Mouse (Mus musculus) ES-E14 (cell line): Measurements from ENCODE around the gene Them7. TPM values are rescaled to one million over a fixed set of nuclear protein-coding genes. Genes with fewer than 3 reads are reported as not detected.

Experiments
- DNase-seq: peaks from one replicate; pipeline ENCODE4 v3.0.0-alpha.2; 2013; ENCODE audit warnings: low read depth, low spot score
- H3K27ac ChIP-seq: 2 replicates; pipeline ENCODE4 v1.5.1; 2012; ENCODE audit warnings: low read depth, mild to moderate bottlenecking, low read length, moderate library complexity, mixed read lengths; ENCODE audit not compliant: poor library complexity, insufficient read depth, severe bottlenecking
- H3K36me3 ChIP-seq: 2 replicates; pipeline ENCODE4 v1.6.1; 2012; ENCODE audit warnings: mild to moderate bottlenecking, low read length, moderate library complexity, mixed read lengths; ENCODE audit not compliant: control insufficient read depth, poor library complexity, insufficient read depth, severe bottlenecking
- H3K4me1 ChIP-seq, 2 experiments: fragments of 150-350 bp in 1 of 2; sonication (generic) in 1 of 2; 2 replicates each; pipeline ENCODE4 v1.6.1; 2012; ENCODE audit warnings: low read length in 2 of 2, mild to moderate bottlenecking in 1 of 2, mixed read lengths in 1 of 2; ENCODE audit not compliant: control insufficient read depth in 2 of 2, insufficient read depth in 2 of 2, poor library complexity in 1 of 2
- H3K4me3 ChIP-seq, 2 experiments: fragments of 150-350 bp in 1 of 2; sonication (generic) in 1 of 2; 2 replicates each; pipeline ENCODE4 v1.5.1; 2012; ENCODE audit warnings: low read length in 2 of 2, low read depth in 1 of 2, mild to moderate bottlenecking in 1 of 2, mixed read lengths in 1 of 2; ENCODE audit not compliant: insufficient read depth in 1 of 2, poor library complexity in 1 of 2, severe bottlenecking in 1 of 2
- H3K9ac ChIP-seq: 2 replicates; pipeline ENCODE4 v1.6.1; 2012; ENCODE audit warnings: low read depth, mild to moderate bottlenecking, low read length, mixed read lengths; ENCODE audit not compliant: poor library complexity, insufficient read depth, severe bottlenecking
- H3K9me3 ChIP-seq: fragments of 150-350 bp; sonication (generic); 2 replicates; pipeline ENCODE4 v1.6.1; 2012; ENCODE audit warnings: low read depth, mild to moderate bottlenecking, low read length; ENCODE audit not compliant: control insufficient read depth, insufficient read depth
- CHD2 ChIP-seq: IDR thresholded peaks from 2 replicates; pipeline ENCODE4 v1.6.1; 2014; ENCODE audit warnings: mild to moderate bottlenecking, low read depth, low read length, inconsistent platforms
- HCFC1 ChIP-seq: IDR thresholded peaks from 2 replicates; pipeline ENCODE4 v1.6.1; 2012; ENCODE audit warnings: low read length, inconsistent platforms, borderline replicate concordance; ENCODE audit not compliant: insufficient read depth
- MAFK ChIP-seq: IDR thresholded peaks from 2 replicates; pipeline ENCODE4 v1.6.1; 2014; ENCODE audit warnings: mild to moderate bottlenecking, low read depth, low read length, inconsistent platforms; ENCODE audit not compliant: insufficient read depth
- ZC3H11A ChIP-seq: IDR thresholded peaks from 2 replicates; pipeline ENCODE4 v1.6.1; 2012; ENCODE audit warnings: low read depth, mild to moderate bottlenecking, inconsistent platforms, low read length, borderline replicate concordance
- ZNF384 ChIP-seq: IDR thresholded peaks from 2 replicates; pipeline ENCODE4 v1.6.1; 2012; ENCODE audit warnings: low read depth, low read length, inconsistent platforms
- in situ Hi-C, 2 experiments: fragments of 600-800 bp; cut with MboI; formaldehyde crosslinking; loops; one replicate each; pipeline ENCODE4 v1.15.1; 2025; ENCODE audit warnings: low sequenced_read_pairs in 2 of 2, inconsistent platforms in 1 of 2; ENCODE audit not compliant: unreplicated experiment in 2 of 2
- total RNA-seq: library from RNA; depleted of rRNA; stranded (reverse); fragments of 300-350 nt; gene quantifications from 2 replicates; pipeline ENCODE4 v1.2.3, GENCODE M21; 2012

Them7 gene
- total RNA-seq, 1 experiment = not detected

- no peak overlapping the region for H3K9ac ChIP-seq
- H3K27ac ChIP-seq = no peak overlapping the region
- DNase-seq = no peak
- in situ Hi-C loops = no loop called here
- H3K9me3 ChIP-seq = no peaks in the 10 kb centered on the region
- TF ChIP-seq HCFC1 (no peak), ZNF384 (no peak), ZC3H11A (no peak), CHD2 (no peak), MAFK (no peak)
- no peaks in the 10 kb centered on the region for H3K36me3 ChIP-seq
- no peak overlapping the region for H3K4me3 ChIP-seq
- no peaks in the 10 kb centered on the region for H3K4me1 ChIP-seq
Observed at GRCm38 (mm10) chr2:105237424-105237823, 13.3 kb downstream of the Them7 start.

GRCm38 (mm10) chr2:105237841-105238240 lies 13.7 kb downstream of the Them7 start:
- Histone ChIP-seq H3K9me3 (no peaks in the 10 kb centered on the region), H3K36me3 (no peaks in the 10 kb centered on the region), H3K4me1 (no peaks in the 10 kb centered on the region), H3K27ac (no peak overlapping the region), H3K4me3 (no peak overlapping the region), H3K9ac (no peak overlapping the region)
- in situ Hi-C loops = no loop called here
- DNase-seq = no peak
- TF ChIP-seq ZNF384 (no peak), CHD2 (no peak), MAFK (no peak), ZC3H11A (no peak), HCFC1 (no peak)

GRCm38 (mm10) chr2:105238775-105239174 lies 14.7 kb downstream of the Them7 start:
- Histone ChIP-seq H3K4me1 (no peaks in the 10 kb centered on the region), H3K9ac (no peak overlapping the region), H3K36me3 (no peaks in the 10 kb centered on the region), H3K9me3 (no peaks in the 10 kb centered on the region), H3K27ac (no peak overlapping the region), H3K4me3 (no peak overlapping the region)
- TF ChIP-seq ZC3H11A (no peak), MAFK (no peak), ZNF384 (no peak), CHD2 (no peak), HCFC1 (no peak)
- in situ Hi-C loops = no loop called here
- peak; percentile 50 for DNase-seq

GRCm38 (mm10) chr2:105240631-105241030 lies 16.5 kb downstream of the Them7 start:
- Histone ChIP-seq H3K9ac (no peak overlapping the region), H3K27ac (no peak overlapping the region), H3K4me3 (no peak overlapping the region), H3K9me3 (no peaks in the 10 kb centered on the region), H3K36me3 (no peaks in the 10 kb centered on the region), H3K4me1 (no peaks in the 10 kb centered on the region)
- in situ Hi-C loops = no loop called here
- no peak for TF ChIP-seq ZC3H11A
- TF ChIP-seq MAFK = no peak
- TF ChIP-seq HCFC1 = no peak
- no peak for TF ChIP-seq CHD2
- no peak for DNase-seq

GRCm38 (mm10) chr2:105242940-105243339 lies 18.8 kb downstream of the Them7 start:
- Histone ChIP-seq H3K27ac (no peak overlapping the region), H3K4me3 (no peak overlapping the region), H3K9ac (no peak overlapping the region), H3K9me3 (no peaks in the 10 kb centered on the region), H3K36me3 (no peaks in the 10 kb centered on the region), H3K4me1 (no peaks in the 10 kb centered on the region)
- in situ Hi-C loops = no loop called here
- TF ChIP-seq ZC3H11A (no peak), HCFC1 (no peak), ZNF384 (no peak), MAFK (no peak), CHD2 (no peak)
- no peak for DNase-seq
